Mouse (Mus musculus) splenic B cell, adult 2 months (primary cell): ENCODE results near the gene Lins1.

Source experiments
- DNase-seq: peaks from one replicate; pipeline ENCODE4 v3.0.0-alpha.2; 2011; ENCODE audit warnings: low read depth, low spot score
- H3K27me3 ChIP-seq: 2 replicates; pipeline ENCODE4 v1.6.1; 2012; ENCODE audit warnings: mild to moderate bottlenecking, low read length, moderate library complexity, mixed read lengths; ENCODE audit not compliant: control insufficient read depth, poor library complexity, insufficient read depth, severe bottlenecking
- H3K36me3 ChIP-seq: 2 replicates; pipeline ENCODE4 v1.6.1; 2012; ENCODE audit warnings: mild to moderate bottlenecking, low read length, moderate library complexity, mixed read lengths; ENCODE audit not compliant: control insufficient read depth, poor library complexity, insufficient read depth, severe bottlenecking

The Lins1 gene

DNA sequence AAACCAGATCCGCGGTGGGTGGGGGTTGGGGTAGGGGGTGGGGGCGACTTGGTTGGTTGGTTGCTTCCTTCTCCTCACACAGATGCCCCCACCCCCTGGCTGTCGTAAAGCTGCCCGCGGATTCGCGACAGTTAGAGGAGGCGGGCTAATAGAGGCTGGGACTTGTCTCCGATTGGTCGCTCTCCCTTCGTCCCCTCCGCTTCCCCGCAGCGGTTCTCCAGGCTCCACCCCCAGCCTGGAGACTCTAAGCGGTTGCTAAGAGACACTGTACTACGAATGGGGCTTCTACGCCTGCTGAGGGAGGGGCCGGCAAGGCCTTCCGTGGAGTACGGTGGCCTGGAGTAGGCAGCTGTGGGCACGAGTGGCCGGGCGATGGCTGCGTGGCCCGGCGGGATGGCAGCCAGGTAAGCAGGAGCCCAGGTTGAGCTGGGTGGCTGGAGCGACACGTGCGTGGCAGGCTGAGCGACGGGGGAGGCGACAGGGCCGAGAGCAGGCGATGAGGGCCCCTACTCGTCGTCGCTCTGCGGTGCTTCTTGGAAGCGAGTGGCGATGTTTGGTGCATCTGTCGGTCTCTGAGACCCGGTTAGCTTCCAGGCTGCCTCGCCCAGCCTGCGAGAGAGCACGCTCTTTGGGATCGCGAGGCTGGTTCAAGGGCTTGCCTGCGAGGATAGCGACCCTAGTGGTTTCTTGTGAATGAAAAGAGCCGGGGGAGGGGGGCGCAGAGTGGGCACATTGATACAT lies at the start of gene Lins1:
TSS of gene Lins1 (plus strand) at position 270 of the 741 bp plus-strand sequence.
- Histone ChIP-seq H3K27me3 (no peaks in the 10 kb centered on the region), H3K36me3 (no peaks in the 10 kb centered on the region)
- DNase-seq = peak; percentile 99

DNA sequence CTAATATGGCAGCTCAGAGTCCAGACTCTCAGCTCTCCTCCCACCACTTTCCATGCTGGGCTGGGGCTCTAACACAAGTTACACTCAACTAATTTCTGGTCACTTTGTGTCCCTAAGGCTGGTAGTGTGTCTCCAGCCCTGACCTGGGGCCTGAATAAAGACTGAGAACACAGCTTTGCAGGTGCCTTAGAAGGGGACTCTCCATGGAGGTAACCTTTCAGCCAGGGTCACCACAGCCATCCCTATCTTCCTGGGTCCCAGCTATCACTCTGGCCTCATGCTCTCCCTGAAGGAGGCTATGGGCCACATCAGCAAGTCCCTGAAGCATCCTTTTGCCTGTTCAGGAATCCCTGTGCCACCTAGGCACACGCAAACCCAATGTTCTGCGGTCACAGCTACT lies 44.0 kb upstream of the Lins1 start:
- no peak for DNase-seq
- H3K27me3 ChIP-seq = no peaks in the 10 kb centered on the region
- H3K36me3 ChIP-seq = peaks cover 4% of the 10 kb centered on the region; the same call in 1 of the 2 replicates

DNA sequence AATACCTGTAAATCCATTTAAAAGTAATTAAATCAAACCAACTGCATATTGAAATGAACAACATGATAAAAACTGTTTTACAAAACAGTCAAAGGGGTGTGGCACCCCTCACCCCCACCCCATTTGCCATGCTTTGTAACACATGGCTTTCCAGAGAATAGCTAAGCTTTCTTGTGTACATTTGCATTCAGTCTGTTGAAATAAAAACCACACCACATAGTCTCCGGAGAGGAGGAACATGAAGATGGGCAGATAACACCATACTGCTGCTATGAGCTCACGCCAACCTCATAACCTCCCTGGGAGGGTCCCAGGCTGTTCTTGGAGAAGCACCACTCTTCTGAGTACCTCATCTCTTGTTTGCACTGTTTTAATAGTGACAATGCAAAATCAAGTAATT lies 40.5 kb upstream of the Lins1 start:
- DNase-seq = no peak
- Histone ChIP-seq H3K36me3 (peaks cover 7% of the 10 kb centered on the region; the same call in 1 of the 2 replicates), H3K27me3 (no peaks in the 10 kb centered on the region)

DNA sequence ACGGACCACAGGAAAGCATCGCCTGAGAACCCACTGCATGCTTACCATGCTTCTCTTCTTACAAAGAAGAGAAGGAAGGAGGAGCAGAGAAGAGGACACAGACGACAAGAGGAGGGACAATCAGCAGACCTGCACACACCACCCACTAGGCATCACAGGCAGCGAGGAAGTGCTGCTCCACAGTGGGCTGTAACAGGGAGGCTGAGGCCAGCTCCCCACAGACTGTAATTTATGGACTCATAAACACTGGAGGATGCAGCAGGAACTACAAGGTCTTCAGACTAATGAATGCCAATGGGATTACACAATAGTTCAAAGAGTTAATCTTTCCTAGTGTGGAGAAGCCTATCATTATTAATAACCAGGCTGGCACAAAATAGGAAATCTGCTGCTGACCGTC lies 38.8 kb upstream of the Lins1 start:
- no peaks in the 10 kb centered on the region for H3K27me3 ChIP-seq
- H3K36me3 ChIP-seq = peaks cover 12% of the 10 kb centered on the region
- no peak for DNase-seq

DNA sequence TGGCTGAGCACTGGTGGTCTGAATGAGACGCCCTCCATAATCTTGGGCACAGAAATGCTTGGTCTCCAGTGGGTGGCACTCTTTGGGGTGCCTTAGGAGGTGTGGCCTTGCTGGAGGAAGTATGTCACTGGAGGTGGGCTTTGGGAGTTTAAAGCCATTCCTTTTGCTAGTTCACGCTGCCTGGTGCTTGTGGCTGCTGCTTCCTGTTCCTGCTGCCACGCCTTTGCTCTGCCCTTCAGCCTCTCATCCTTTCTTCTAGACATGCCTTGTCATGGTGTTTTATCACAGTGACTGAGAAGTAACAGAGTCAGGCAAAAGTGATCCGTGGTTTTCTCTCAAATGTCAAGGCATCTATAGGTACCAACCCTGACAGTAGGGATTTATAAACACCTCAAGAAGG lies 37.5 kb upstream of the Lins1 start:
- DNase-seq = peak; percentile 7
- H3K36me3 ChIP-seq = peaks cover 13% of the 10 kb centered on the region
- H3K27me3 ChIP-seq = no peaks in the 10 kb centered on the region

DNA sequence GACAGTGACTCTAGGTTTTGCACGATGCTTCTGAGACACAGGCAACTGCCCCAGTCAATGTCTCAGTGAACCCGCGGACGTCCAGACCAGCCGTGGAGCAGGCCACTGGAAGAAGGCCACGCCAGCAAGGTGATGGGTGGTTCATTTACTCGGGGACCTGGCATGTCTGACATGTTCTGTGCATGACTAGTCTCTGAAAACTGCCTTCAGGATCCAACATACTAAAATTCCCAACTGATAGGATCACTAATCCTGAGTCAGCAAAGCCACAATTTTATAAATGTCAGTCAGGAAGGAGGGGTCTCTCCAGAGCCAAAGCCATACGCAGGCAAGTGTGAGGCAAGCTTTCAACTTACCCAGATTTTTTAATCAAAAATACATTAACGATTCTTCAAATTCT lies 36.1 kb upstream of the Lins1 start:
- Histone ChIP-seq H3K36me3 (peaks cover 12% of the 10 kb centered on the region), H3K27me3 (no peaks in the 10 kb centered on the region)
- DNase-seq = no peak

DNA sequence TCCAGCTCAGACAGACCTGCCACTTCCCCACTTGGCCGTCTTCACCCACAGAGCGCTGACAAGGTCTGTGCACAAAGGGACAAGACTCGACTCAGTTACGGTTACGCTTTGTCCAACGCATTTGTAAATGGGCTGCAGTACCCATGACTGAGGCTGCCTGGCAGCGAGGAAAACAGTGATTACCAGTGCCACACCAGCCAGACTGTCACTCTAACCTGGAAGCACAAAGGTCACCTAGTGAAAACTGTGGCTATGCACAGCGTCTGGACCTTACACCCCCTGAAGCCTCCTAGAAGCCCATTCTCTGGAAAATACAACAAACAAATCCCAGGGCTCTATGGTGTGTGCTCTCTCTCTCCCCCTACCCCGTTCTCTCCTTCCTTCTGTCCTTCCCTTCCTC lies 34.2 kb upstream of the Lins1 start:
- DNase-seq = no peak
- Histone ChIP-seq H3K36me3 (peaks cover 12% of the 10 kb centered on the region), H3K27me3 (no peaks in the 10 kb centered on the region)

DNA sequence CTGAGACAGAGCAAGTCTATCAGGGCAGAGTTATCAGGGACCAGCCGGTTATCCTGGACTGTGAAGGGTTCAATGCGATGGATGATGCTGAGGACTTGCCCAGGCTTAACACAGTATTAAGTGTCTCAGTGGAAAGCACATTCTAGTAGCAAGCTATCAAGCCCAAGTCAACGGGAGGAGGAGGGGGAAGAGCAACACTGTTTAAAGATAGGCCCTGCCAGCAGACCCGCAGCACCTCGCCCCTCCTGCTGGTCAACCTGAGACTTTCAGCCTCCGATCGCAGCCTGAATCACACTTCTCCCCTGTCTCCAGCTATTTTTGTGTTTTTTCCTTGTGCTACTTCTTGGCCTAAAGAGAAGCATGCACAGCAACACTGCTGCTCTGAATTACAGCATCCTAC lies 29.4 kb upstream of the Lins1 start:
- Histone ChIP-seq H3K36me3 (peaks cover 9% of the 10 kb centered on the region), H3K27me3 (no peaks in the 10 kb centered on the region)
- DNase-seq = no peak

DNA sequence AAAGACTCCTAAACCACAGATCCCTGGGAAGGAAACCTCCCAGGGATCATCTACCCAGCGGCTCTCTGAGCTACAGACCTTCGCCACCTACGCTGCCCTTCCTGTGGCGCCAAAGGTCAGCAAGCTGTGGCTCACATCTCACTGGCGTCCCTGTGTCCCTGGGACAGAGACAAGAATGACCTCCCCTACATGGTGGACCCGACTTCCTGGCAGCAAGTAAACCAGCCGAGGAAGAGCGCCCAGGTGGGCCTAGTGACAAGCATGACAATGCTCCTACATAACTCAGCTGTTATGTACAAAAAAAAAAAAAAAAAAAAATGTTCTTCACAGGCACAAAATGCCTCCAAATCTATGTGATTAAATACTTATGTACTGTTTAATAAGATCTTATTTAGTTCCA lies 28.7 kb upstream of the Lins1 start:
- H3K27me3 ChIP-seq = no peaks in the 10 kb centered on the region
- DNase-seq = no peak
- H3K36me3 ChIP-seq = peaks cover 4% of the 10 kb centered on the region

DNA sequence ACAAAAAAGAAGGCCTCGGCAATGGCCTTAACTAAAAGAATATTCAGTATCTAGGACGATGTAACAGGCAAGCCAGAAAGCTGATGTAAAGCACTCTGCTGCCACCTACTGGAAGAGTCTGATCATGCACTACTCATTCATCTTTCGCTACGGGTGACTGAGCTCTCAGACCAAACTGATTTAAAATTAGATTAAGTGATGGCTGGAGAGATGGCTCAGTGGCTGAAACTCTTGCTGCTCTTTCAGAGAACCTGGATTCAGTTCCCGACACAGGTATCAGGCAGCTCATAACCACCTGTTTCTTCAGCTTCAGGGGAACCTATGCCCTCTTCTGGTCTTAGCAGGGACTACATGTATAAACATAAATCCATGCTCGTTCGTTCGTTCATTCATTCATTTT lies 28.1 kb upstream of the Lins1 start:
- Histone ChIP-seq H3K36me3 (peaks cover 2% of the 10 kb centered on the region), H3K27me3 (no peaks in the 10 kb centered on the region)
- DNase-seq = peak; percentile 87

DNA sequence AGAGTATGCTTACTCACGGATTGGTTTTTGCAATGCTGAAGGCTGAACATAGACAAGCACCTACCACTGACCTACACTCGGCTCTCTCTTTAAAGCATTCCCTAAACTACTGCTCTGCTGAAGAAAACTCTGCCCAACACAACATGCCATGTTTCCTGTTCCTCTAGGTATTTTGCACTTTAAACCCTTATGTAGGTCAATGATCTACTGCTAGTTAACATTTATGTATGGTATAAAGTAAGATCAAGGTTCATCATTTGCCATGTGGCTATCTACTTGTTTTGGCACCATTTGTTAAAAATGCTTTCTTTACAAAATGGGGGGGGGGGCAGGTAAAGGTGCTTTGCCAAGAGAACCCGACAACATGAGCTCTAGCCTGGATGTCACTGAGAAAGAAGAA lies 26.1 kb upstream of the Lins1 start:
- Histone ChIP-seq H3K27me3 (no peaks in the 10 kb centered on the region), H3K36me3 (no peaks in the 10 kb centered on the region; the same call in 1 of the 2 replicates)
- DNase-seq = no peak

DNA sequence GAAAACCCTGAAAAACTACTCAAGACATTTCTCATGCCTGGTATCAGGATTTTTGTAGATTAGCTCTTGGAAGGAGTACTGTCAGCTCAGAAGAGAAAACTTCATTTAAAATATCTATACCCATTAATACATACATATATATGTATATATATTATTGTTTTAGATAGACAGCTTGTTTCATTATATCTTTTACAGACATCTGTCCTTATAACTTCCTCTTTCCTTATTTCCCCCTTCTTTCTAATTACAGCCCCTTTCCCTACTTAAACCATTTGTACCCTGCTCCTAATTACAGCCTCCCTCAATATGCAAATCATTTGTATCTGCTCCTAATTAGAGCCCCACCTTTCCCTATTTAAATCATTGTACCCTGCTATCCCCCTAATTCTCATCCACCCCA lies 22.6 kb upstream of the Lins1 start:
- Histone ChIP-seq H3K36me3 (no peaks in the 10 kb centered on the region), H3K27me3 (no peaks in the 10 kb centered on the region)
- no peak for DNase-seq

DNA sequence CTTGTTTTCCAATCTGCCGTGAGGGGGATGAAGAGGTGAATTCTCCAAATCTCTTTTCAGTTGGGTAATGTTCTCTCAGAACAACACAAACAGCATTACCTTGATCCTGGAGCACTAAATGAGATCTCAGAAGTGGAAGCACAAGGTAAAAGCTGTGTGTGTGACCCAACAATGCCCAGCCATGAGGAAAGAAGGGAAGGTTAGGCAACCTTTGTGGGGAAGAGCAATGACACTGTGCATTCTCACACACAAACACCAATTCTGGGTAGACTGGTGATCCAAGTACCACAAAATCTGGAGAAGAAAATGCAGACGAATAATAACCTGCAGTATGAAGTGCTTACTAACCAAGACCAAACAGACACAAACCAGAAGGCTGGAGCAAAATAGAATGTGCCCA lies 13.9 kb upstream of the Lins1 start:
- no peak for DNase-seq
- Histone ChIP-seq H3K36me3 (peaks cover 7% of the 10 kb centered on the region), H3K27me3 (no peaks in the 10 kb centered on the region)

DNA sequence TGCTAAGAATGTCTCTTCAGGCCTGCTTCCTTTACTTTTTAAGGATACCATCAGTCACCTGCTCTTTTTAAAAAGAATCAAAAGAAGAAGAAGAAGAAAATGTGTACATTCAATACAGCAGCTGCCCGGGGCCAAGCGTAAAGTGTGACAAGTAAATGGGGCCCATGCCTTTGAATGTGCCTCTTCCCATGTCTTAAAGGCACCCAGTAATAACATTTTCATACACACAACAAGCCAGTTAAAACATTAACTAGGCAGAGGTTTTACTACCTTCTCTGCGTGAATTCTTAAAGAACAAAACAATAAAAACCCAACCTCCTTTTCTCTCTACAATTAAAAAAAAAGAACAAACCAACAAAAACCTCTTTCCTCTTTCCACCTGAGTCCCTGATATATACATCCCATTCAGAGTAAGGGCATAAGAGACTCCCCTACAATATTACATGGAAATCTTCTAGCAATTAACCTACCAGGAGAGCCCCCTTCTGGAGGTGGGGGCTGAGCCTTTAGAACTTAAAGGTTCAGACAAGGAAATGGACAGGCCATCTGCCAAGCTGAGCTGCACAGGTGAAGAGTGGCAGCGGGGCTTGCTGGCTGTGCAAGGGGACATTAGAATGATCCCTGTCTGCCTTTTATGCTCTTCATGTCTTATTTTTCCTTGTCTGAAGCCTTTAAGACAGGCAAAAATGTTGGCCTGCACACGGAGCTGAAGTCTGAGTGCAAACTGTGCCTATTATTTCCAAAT lies 7.4 kb upstream of the Lins1 start:
- H3K27me3 ChIP-seq = no peaks in the 10 kb centered on the region
- no peak for DNase-seq
- H3K36me3 ChIP-seq = peaks cover 6% of the 10 kb centered on the region

DNA sequence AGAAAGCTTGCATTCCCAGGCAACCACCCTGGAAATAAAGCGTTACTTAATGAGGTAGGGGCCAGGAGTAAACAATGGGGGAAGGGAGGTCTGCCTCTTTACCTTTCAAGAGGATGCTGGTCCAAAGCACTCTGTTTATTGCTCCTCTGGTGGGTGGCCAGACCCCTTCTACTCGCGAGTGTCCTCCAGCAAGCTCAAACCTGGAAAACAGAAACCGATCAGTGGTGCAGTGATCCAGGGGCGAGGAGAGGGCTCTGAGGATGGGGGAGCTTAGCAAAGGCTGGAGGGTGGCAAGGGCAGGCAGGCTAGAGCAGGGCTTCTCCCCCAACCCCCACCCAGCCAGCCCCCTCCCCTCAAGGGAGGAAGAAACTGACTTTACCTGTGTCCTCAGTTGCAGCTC lies 968 bp upstream of the Lins1 start:
- Histone ChIP-seq H3K36me3 (no peaks in the 10 kb centered on the region), H3K27me3 (no peaks in the 10 kb centered on the region)
- peak; percentile 2 for DNase-seq
